Mouse (Mus musculus) spleen, postnatal 14 days (tissue): ENCODE measurements around the gene Cux2.

Source experiments
- DNase-seq, 2 experiments: peaks; one replicate each; pipeline ENCODE4 v3.0.0; 2021 to 2022; ENCODE audit warnings: low spot score in 2 of 2

Cux2 gene

GRCm38 (mm10) chr5:122059060-122060017, 9.4 kb upstream of the Cux2 start:
- DNase-seq, result peak in 1 of 2 experiments; percentile 9

GRCm38 (mm10) chr5:122057622-122058021, 7.7 kb upstream of the Cux2 start:
- no peak for DNase-seq

- DNase-seq, result no peak
Observed at GRCm38 (mm10) chr5:122056557-122056956, 6.7 kb upstream of the Cux2 start.

GRCm38 (mm10) chr5:122054130-122054843, 4.4 kb upstream of the Cux2 start:
- no peak for DNase-seq

- no peak for DNase-seq
Observed at GRCm38 (mm10) chr5:122053587-122053986, 3.7 kb upstream of the Cux2 start.

GRCm38 (mm10) chr5:122050832-122051105, 867 bp upstream of the Cux2 start:
- DNase-seq, result no peak

GRCm38 (mm10) chr5:122049664-122050016, 262 bp downstream of the Cux2 start:
- DNase-seq, result no peak

GRCm38 (mm10) chr5:122048686-122049663, 927 bp downstream of the Cux2 start:
- DNase-seq, result no peak

- no peak for DNase-seq
Observed at GRCm38 (mm10) chr5:122048252-122048651, 1.6 kb downstream of the Cux2 start.

GRCm38 (mm10) chr5:122047791-122048190, 2.1 kb downstream of the Cux2 start:
- no peak for DNase-seq

GRCm38 (mm10) chr5:122043567-122043966, 6.3 kb downstream of the Cux2 start:
- no peak for DNase-seq

- no peak for DNase-seq
Observed at GRCm38 (mm10) chr5:122035278-122035677, 14.6 kb downstream of the Cux2 start.

- DNase-seq, result no peak
Observed at GRCm38 (mm10) chr5:122033167-122033478, 16.8 kb downstream of the Cux2 start.

GRCm38 (mm10) chr5:122032471-122033166, 17.3 kb downstream of the Cux2 start:
- no peak for DNase-seq

GRCm38 (mm10) chr5:122031146-122031545, 18.8 kb downstream of the Cux2 start:
- no peak for DNase-seq

GRCm38 (mm10) chr5:122030640-122031039, 19.3 kb downstream of the Cux2 start:
- DNase-seq, result no peak

GRCm38 (mm10) chr5:122026771-122027170, 23.1 kb downstream of the Cux2 start:
- no peak for DNase-seq

GRCm38 (mm10) chr5:122026284-122026683, 23.6 kb downstream of the Cux2 start:
- DNase-seq, result no peak

GRCm38 (mm10) chr5:122025117-122025516, 24.8 kb downstream of the Cux2 start:
- DNase-seq, result no peak

GRCm38 (mm10) chr5:122019288-122019687, 30.6 kb downstream of the Cux2 start:
- DNase-seq, result no peak

GRCm38 (mm10) chr5:122017778-122018177, 32.1 kb downstream of the Cux2 start:
- DNase-seq, result no peak
